Mouse (Mus musculus): ENCODE data around the gene Grtp1.

Gene Grtp1

DNA sequence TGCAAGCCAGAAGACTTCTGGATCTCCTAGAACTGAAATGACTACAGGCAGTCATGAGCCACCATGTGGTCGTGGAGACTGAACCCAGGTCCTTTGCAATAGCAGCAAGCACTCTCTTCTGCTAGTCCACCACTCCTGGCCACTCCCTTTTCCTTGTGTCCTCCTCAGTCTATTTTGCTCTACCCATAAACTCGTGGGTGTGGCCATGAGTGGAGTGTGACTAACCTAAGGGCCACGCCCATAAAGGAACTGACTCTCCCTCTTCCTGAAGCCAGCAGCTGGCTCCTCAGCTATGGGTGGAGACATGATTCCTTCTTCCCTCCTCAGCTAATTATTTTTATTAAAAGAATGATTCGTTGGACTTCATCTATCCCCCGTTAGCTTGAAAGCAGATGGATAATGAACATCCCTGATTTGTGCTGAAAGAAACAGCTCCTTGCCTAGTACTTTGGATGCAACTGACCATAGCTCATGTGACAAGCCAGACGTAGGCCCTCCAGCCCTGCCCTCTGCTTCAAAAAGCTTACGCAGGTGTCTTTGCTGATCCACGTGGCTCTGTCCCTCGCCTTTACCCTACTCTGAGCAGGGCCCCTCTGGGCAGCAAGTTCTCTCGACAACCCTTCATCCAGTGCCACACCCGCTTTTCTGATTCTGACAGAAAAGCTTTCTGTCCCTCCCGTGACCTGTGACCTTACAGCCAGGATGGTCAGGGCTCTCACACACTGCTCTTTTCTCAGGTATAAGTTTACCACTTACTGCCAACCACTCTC, 4.1 kb upstream of the Grtp1 start:
- DNase-seq (ENCODE audit: low spot score in 2 of 2) = no peak

DNA sequence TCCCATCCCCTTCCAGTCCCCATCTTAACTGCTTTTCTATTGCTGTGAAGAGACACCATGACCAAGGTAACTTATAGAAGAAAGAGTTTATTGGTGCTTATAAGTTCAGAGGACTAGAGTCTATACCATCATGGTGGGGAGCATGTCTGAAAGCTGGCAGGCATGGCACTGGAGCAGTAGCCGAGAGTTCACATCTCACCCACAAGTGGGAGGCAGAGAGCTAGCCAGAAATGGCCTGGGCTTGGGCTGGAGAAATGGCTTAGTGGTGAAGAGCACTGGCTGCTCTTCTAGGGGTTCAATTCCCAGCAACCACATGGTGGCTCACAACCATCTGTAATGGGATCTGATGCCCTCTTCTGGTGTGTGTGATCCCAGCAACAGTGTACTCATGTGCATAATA, 3.1 kb upstream of the Grtp1 start:
- peak in 1 of 2 experiments; percentile 29 for DNase-seq (ENCODE audit: low spot score in 2 of 2)

DNA sequence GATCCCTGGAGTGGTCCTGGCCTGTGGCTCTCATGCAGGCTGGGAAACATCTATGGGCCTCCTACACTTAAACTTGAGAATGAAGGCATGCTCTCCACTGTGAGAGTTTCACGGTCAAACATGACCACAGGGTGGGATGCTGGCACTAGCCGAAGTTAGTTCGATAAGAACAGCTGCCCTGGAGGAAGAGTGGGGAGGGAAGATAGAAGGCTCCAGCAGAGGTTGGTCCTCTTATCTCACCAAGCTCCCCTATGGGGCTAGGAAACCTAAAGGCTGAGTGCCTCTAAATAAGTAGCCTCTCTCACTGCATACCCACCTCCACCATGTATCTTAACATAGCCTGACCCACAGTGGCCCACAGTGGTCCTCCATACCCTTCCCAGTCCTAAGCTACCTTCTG, 2.4 kb upstream of the Grtp1 start:
- DNase-seq (ENCODE audit: low spot score in 2 of 2) = no peak

DNA sequence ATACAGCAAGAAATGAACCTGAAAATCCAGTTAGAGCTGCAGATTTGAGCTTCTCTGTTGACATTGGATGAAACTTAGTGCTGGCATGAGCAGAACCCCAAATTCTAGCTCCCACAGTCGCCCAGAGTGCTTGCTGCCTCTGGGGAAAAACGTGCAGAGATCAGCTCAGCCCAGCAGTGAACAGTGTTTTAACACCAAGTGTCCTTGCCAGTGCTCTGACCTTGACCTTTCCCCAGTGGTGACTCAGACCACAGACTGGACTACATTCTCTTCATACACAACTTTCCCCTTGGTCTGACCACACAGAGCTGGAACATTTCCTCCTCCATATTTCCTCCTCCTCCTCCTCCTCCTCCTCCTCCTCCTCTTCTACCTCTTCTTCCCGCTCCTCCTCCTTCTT, 1.6 kb upstream of the Grtp1 start:
- no peak for DNase-seq (ENCODE audit: low spot score in 2 of 2)

DNA sequence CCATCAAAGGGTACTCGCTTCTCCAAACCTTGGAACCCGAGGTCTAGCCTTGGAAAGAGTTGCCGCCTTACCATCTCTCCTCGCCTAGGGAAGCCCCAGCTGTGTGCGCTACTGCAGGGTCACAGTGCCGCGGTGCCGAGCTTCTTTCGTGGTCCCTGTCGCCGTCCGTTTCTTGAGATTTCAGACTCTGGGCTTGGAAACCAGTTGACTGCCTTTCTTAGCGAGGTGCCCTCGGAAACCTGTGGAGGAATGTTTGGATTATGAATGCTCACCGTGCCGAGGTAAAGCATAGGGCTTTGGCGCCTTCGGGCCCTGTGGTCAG, 554 bp upstream of the Grtp1 start:
- DNase-seq (ENCODE audit: low spot score in 2 of 2) = no peak

DNA sequence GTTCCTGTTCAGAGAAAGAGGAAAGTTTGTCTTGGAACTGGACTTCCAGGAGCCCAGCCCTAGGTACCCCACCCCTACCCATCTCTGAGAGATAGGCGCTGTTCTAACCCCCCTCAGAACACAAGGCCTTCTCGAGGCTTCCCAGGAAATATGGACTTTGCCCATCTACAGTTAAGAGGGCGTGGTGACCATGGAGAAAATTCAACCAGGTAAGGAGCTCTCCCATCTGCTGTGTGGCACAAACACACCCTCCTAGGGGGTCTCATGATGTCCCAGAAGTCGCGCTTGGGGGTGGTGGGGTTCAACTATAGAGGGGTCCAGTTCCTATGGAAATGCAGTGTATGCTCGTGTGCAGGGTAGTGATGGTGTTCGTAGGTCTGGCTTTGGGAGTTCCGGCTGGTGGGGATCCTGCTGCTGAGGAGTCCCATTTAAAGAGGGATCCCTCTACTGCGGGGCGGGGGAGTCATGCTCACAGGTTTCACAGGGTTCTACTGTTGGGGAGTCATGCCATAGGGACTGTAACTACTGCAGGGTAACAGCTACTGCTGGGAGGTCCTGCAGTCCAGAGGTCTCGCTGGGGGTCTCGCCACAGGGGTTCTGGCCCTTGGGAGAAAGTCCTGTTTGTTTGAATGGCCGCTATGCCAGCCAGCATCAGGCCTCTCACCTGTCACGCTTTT, 897 bp downstream of the Grtp1 start:
- no peak for DNase-seq (ENCODE audit: low spot score in 2 of 2)

DNA sequence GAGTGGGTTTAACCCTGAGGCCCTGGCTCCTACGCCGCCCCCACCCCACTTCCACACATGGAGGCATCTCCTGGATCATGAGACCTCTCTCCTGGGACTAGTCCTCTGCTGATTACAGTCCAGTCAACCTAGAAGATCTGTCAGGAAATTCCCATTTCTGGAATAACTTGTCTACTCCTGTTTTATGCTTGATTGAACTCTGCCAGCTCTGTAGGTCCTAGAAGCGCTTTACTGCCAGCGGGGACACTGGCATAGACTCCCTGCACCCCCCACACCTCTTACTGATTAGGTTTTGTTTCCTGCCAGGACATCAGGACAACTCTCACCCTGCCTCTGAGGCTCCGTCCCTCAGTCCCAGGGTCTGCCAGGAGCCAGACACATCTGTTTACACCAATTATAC, 2.9 kb downstream of the Grtp1 start:
- DNase-seq (ENCODE audit: low spot score in 2 of 2) = no peak

DNA sequence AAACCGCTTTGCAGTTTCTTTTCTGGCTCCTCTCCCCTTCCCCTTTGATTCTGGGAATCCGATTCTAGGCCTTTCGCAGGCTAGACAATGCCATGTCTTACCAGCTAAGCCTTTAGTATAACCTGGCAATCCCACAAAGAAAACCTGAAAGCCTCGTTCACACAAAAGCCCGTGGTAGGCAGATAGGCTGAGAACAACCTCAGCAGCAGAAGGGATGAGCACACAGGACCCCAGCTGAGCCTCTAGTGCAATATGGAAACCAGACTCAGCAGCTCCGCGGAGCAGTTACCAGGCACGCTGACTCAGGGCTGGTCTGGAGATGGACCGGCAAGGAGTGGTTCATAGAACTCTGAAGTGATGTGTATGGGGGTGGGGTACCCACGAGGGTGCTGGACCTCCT, 5.6 kb downstream of the Grtp1 start:
- DNase-seq (ENCODE audit: low spot score in 2 of 2) = no peak

DNA sequence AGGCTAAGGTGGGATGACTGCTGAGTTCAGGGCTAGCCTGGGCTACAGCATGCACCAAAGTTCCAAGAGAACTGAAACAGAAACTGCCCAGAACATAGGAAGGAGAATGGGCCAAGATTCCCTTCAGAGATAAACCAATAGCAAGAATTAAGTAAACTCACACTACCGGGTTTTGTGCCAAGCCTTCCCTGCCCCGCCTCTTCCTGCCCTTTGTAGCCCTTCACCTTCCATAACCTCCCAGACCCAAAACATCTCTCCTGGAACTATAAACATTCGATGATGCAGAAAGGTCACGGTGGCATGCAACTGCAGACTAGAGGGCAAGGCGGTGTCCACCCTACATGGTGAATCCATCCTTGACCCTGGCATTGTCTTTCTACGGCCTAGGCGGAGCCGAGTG, 10.2 kb downstream of the Grtp1 start:
- DNase-seq (ENCODE audit: low spot score in 2 of 2) = no peak

DNA sequence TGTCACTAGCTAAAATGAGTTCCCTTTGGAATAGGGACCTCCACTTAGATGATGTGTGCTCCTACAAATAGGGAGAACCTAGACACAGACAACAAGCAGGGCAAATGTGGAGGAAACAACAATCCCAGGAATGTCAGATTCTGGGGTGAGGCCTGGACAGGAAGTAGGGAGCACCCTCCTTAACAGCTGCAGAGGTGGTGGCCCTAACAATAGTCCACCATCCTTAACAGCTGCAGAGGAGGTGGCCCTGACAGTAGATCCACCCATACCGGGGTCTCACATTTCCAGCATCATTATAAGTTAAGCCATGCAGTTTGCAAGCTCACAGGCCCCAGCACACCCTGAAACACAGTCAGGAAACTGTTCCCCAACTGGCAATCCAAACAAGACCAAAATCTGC, 11.6 kb downstream of the Grtp1 start:
- DNase-seq (ENCODE audit: low spot score in 2 of 2) = no peak

DNA sequence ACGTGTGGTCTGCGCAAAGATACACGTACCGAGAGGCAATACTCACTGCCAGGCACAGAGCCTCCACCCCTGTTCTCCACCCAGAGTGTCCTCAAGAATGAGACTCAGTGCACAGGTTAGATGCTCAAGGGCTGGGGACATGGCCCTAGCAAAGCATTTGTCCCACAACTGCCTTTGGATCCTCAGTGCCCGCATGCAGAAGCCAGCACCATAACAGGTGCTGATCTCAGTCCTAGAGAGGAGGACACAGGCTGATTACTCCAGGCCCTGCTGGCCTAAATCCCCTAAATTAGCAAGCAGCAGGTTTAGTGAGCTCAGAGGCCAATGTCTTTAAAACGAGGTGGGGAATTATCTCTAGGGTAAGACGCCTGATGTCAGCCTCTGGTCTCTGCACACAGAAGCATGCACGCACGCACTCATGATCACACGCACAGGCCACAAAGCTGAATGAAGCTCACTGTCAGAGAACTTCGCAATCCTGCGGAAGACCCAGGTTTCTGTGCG, 12.3 kb downstream of the Grtp1 start:
- DNase-seq (ENCODE audit: low spot score in 2 of 2) = no peak

DNA sequence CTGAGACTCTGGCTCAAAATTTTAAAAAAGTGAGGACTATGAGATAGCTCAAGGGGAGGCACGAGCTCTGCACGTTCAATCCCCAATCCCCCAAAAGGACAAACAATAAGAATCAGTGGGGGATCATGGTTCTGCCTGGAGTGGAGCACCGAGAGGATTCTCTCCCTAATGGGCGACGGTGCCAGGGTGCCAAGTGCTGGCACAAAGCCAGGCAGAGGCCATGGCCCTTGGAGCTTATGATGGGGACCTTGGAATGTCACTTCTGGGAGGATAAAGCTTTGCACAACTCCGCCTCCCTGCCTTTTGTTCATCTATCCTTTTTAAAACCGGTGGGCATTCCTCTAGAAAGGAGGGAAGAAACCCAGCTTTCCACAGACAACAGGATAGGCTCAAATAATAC, 12.8 kb downstream of the Grtp1 start:
- no peak for DNase-seq (ENCODE audit: low spot score in 2 of 2)

DNA sequence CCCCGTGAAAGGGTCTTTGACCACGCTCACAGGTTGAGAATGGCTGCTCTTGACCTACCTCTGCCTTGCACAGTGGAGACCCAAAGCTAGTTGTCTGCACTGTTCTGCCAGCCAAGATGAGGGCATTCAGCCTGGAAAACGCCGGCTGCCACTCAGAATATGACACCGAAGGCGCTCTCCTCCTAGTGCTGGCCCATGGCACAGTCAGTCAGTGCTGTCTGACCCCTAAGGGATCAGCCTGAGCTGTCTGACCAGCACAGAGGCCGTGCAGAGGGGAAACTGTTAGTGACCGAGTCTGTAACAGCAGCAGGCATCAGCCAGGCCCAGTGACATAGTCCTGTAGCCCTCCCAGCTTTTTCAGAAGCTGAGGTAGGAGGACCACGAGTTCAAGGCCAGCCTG, 13.2 kb downstream of the Grtp1 start:
- DNase-seq (ENCODE audit: low spot score in 2 of 2) = no peak

DNA sequence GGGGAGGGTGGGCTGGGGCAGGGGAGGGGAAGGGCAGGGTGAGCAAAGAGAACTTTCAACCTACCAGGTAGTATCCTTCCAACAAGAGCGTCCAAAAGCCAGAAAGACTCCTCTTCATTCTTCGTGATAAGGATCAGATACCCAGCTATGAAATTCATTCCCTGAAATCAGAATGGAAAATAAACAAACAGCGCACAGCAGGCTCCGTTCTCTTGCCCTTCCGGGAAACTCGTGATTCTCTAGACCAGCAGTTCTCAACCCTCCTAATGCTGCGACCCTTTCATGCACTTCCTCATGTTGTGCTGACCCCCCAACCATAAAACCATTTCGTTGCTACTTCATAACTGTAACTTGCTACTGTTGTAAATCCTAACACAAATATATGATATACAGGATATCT, 13.6 kb downstream of the Grtp1 start:
- DNase-seq (ENCODE audit: low spot score in 2 of 2) = no peak

DNA sequence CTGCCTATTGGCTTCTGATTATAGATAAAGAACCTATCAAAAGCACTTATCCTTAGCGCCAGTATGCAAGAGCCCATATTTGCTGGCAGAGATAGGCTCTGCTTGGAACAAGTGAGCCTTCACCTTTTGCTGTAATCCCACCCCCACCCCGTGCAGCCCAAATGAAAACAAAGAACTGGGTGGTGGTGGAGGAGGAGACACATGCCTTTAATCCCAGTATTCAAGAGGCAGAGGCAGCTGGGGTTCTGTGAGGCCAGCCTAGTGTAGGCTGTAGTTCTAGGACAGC, 18.8 kb downstream of the Grtp1 start:
- DNase-seq (ENCODE audit: low spot score in 2 of 2) = no peak

DNA sequence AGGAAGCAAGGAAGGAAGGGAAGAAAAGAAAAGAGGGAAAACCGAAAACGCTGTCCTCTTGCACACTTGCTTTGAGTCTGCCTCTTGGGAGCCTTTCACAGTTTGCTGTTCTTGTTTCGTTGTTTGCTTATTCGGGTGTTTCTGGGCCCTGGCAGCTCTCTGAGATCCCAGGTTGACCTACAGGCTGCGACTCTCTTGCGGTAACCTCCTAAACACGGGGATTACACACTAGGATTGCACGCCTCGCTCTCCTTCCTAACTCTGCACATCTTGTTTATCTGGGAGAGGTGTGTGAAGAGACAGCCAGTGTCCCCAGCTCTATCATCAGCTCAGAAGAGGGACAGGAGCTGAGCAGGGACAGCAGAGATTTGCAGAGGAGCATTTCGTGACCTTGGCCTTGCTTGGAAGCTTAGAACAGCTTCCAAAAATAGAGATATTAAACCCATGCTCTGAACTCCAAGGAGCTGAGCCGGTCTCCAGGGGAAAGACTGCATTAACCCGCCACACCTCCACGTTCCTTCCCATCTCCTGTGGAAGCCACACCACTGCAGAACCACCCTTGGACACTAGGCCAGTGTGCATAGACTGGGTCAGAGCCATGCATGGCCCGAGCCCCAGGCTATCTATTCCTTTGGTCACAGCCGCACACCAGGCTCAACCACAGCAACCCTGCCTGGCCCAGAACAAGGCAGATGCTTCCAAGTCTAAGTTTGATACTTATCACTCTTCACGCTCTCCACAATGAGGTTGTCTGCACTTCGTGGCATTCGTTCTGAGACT, 19.3 kb downstream of the Grtp1 start:
- DNase-seq (ENCODE audit: low spot score in 2 of 2) = no peak

DNA sequence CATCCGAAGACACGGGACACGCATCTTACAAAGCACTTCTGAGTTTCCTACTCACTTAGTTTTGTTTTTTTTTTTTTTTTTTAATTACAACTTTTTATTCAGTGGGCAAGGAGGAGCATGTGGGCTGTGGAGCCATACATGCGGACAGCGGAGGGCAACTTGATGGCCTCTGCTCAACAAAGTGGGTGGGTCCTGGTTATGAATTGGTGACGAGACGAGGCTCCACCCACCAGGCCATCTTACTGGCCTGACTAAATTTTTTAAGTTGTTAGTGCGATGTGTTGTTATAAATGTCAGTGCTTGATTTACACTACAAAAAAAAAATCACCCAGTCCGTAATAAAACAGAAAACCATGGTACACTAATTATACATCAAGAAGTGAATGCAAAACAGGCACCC, 20.0 kb downstream of the Grtp1 start:
- DNase-seq (ENCODE audit: low spot score in 2 of 2) = no peak

DNA sequence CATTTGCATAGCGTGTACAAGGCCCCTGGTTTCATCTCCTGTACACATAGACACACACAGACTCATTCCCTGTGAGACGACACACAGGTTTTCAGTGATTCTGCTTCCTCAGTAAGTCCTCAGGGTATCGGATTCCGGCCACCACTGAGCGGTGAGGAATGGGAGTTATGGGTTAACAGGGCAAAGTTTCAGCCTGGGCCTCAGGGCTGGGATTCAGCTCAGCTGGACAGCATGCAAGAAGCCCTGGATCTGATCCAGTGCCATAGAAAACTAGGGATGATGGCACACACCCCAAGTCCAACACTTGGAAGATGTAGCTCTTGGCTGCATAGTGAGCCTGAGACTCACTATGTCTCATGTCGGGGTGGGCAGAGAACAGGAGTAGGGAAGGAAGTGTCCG, 20.5 kb downstream of the Grtp1 start:
- DNase-seq (ENCODE audit: low spot score in 2 of 2) = no peak

DNA sequence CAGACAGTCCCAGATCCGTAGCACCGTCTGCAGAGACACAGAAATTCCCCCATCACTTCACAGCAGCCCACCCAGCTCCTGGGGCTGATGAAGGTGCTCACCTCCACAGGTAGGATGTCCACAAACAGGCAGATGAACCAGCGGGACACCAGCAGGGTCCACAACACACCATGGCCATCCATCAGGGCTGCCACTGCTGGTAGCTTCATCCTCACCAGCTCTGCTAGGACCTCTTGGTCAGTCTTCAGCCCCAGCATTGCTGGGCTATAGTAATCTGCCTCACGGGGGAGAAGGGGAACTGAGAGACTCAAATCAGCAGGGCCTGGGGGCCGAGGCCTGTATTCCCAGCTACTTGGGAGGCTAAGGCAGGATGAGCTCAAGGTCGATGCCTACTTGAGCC, 20.9 kb downstream of the Grtp1 start:
- DNase-seq (ENCODE audit: low spot score in 2 of 2) = no peak

DNA sequence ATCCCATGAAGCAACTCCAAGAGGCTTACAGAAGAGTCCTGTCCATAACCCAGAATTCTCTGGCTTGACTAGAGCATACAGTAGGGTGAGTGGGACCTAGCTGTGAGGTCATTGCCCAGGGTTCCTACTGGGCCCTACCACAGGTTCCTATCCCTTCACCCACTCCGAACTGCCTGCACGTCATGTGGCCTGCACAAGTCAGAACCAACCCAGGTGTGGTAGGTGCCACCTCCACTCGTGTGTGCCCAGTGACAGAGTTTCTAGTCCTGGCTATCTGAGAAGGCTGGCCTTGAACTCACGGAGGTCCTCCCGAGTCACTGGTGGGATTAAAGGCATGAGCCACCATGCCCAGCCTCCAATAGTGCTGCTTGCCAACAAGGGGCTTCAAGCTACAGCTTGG, 22.3 kb downstream of the Grtp1 start:
- DNase-seq (ENCODE audit: low spot score in 2 of 2) = no peak

DNA sequence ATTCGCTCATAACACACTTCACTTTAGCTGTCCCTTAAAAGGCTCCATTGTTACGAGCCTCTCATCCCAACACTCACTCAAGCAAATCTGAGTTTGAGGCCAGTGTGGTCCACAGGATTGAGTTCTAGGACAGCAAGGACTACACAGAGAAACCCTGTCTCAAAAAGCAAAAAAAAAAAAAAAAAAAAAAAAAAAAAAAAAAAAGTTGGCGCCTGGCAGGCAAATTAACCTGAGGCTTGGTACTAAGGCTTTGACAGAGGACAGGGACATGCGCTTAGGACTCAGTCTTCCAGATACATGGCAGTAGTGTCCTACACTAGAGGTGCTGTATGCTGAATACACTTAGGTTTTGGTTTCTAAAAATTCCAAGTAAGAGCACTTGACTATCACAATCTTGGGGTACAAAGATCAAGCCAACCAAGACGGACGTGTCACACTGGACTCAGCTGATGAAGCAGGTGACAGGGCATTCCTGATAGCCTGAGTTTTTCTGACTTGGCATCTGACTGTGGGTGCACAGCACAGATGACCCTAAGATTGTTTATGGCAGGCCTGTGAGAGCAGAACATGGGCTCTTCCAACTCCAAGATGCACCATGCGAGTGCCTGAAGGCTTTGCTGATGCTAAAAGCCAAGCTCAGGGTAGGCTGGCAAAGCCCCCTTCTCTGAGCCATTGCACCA, 23.1 kb downstream of the Grtp1 start:
- DNase-seq (ENCODE audit: low spot score in 2 of 2) = no peak

DNA sequence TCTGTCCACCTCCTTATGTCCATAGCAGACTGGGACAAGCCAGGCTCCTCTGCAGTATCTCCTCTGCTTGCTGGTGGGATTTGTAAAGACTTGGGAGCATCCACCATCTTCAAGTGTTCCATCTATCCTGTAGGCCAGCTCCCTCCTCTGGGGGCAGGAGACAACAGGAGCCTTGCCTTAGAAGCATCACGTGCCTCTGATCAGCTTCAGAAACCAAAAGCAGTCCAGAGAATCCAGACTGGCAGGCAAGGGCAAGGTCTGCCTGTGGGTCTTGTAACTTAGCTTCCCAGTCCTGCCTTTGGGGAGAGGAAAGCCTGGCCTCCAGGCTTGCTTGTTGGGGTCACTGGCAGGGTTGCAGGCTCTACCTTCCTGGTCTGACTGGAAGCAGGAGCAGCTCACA, 24.8 kb downstream of the Grtp1 start:
- no peak for DNase-seq (ENCODE audit: low spot score in 2 of 2)

DNA sequence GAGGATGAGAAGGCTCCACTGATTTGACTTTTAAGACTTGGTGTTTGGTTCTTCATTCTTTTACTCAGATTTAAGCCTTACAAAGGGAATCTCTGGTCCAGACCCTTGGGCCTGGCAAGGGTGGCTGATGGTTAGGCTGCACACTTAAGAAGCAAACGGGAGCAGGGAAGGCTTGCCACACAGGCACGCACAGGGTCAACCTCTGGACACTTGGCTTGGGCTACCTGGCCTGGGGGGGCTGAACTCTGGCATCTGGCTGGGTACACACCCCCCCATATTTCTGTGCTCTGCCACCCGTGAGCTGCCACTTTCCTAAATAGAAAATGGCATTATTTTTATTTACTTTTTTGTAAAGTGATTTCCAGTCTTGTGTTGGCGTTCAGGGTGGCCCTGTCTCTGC, 25.6 kb downstream of the Grtp1 start:
- no peak for DNase-seq (ENCODE audit: low spot score in 2 of 2)
